Mouse (Mus musculus) cerebellum, postnatal 25 days (tissue): ENCODE measurements around the gene Arih1.

Source experiments
- DNase-seq, 2 experiments: peaks; one replicate each; pipeline ENCODE4 v3.0.0; 2021; ENCODE audit warnings: mixed read lengths in 2 of 2

Arih1 gene

DNA sequence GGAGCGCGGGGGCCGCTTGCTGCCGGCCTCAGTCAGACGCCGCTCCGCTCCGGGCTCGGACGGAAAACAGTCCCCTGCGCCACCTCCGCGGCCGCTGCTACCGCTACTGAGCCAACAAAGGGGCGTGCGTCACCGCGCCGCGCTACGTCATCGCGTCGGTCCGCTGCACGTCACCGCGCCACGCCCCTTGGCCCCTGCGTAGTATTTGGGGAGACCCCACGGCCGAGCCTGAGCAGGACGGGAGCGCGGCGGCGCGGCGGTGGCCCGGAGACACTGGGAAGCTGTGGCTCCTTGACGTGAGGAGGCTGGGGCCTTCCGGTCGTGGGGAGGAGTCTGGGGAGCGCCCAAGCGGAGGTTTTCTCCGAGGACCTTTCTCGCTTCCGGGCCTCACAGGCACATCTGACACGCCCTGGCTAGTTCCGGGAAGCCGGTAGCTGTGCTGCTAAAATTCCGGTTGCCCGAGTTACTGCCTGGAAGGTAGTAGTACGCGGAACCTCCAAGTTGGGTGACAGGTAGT, at the start of gene Arih1:
Arih1 (minus strand) TSS at position 70 of the 517 bp plus-strand sequence.
- DNase-seq = peak; percentile 100

GRCm38 (mm10) chr9:59533889-59534288, 47.5 kb upstream of the Arih1 start:
- DNase-seq = peak; percentile 77 to 83

DNA sequence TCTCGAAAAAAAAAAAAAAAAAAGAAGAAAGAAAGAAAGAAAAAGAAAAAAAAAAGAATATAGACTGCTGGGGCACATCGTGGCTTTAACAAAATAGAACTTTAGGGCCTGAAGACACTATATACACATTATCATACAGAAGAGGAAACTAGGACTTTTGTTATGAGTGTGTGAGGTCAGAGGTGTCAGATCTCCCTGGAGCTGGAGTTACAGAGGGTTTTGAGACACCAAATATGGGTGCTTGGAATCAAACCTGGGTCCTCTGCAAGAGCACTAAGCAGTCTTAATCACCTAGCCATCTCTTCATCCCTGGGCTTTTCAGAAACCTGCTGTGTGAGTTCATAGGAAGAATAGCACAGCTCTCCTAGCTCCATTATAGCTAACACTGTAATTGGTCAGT, 47.0 kb upstream of the Arih1 start:
- DNase-seq = no peak

DNA sequence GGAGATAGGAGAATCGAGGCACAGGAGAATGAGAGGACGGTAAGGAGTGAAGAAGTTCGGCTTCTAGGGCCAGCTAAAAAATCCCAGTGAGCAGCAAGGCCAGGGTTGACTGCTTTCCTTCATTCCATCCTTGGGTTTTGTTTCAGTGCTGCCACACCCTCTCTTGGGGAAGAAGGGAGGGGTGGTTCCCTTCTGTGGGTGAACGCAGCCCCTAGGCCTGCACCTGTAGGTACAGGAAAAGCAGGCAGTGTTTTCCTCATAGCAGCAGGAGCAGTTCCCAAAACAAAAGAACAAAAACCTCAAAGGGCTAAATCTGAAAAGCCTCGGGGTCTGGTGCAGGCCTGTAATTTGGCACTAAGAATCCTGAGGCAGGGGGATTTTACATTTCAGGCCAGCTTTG, 45.2 kb upstream of the Arih1 start:
- DNase-seq = no peak

DNA sequence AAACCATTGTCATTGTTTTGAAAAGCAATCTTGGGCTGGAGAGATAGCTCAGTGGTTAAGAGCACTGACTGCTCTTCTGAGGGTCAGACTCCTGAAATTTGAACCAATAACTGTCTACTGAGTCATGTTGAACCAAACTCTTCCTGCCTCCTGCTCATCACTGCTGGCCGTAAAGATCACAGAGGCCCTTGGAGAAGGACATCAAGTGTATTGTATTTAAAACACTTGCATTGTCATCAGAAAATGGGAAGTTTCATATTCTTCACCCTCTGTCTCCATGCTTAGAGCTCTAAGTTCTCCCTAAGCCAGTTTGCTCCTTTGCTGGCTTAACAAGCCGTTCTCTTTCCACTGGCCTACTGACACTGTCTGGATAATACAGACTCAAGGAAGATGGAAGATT, 41.9 kb upstream of the Arih1 start:
- no peak for DNase-seq

GRCm38 (mm10) chr9:59527580-59527979, 41.2 kb upstream of the Arih1 start:
- DNase-seq = no peak

GRCm38 (mm10) chr9:59526727-59527126, 40.3 kb upstream of the Arih1 start:
- no peak for DNase-seq

- no peak for DNase-seq
Measured at GRCm38 (mm10) chr9:59522906-59523305, 36.5 kb upstream of the Arih1 start.

GRCm38 (mm10) chr9:59519396-59519795, 33.0 kb upstream of the Arih1 start:
- DNase-seq = no peak

- DNase-seq = peak; percentile 61 to 79
Measured at GRCm38 (mm10) chr9:59518976-59519375, 32.6 kb upstream of the Arih1 start.

DNA sequence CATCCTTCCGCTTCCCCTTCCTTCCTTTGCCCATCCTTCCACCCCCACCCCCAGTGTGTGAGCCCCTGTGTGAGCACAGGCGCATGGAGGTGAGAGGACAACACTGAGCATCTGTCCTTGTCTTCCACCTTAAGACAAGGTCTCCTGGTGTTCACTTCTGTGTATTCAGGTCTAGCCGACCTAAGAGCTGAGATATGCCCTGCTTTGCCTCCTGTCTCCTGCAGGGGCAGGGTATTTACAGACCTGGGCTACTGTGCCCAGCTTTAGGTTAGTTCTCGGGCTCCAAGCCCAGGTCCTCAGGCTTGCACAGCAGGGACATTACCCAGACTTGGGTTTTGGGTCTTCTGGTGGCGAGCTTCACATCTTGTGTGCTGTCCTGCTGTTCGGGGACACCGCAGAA, 30.7 kb upstream of the Arih1 start:
- DNase-seq = no peak

DNA sequence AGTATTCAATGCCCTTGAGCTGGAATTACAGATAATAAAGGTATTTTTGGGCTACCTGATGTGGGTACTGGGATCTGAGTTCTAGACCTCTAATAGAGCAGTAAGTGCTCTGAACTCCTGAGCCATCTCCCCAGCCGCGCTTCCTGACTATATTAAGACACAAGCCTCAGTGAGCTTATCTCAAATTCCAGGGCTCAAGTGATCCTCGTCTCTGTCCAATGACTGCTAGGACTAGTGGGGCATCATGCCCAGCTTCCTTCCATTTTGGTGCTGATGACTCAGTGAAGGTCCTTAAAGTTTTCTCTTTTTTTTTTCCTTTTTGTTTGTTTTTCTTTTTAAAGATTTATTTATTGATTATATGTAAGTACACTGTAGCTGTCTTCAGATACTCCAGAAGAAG, 28.7 kb upstream of the Arih1 start:
- DNase-seq = no peak

GRCm38 (mm10) chr9:59512381-59512780, 26.0 kb upstream of the Arih1 start:
- DNase-seq = no peak

GRCm38 (mm10) chr9:59508146-59508545, 21.7 kb upstream of the Arih1 start:
- DNase-seq = no peak

DNA sequence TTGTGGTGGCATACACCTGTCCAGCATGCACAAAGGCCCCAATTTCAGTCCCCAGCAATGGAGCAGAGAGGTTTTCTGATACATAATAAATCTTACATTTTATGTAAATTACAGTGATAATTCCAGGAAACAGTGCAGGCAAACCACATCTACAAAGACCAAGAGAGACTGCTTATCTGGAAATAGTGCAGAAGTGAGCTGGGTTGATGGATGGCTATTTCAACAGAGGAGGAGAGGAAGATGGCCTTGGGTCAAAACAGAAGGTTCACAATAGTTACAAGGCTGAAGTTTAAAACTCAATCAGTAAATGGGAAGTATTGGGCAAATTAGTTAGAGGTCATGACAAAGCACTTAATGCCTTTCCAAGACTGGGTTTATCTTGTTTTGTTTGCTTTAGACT, 913 bp upstream of the Arih1 start:
- no peak for DNase-seq

- DNase-seq = no peak
Measured at GRCm38 (mm10) chr9:59486076-59486518, 321 bp downstream of the Arih1 start.

DNA sequence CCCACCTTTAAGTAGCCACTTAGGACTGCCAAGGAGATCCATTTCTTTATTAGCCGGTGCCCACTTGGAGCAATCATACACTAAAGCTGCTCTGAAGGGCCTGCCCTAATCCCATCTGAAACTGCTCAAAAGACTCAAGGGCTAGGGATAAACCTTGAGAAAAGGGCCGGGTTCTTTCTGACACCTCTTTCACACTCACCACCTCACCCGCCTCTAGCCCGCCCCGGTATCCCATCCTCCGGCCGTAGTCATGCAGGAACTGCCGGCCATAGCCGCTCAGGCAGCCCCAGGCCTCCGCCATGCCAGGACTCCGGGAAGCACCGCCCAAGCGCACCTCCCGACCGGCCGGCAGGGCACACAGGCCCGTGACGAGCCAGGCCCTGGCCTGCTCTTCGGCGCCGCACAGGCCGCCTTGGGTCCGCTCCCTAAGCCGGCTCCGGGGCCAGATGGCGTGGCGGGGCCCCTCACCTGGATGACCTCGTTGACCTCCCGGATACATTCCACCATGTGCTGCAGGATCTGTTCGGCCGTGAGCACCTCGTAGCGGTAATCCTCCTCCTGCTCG, 825 bp downstream of the Arih1 start:
- DNase-seq = peak; percentile 77 to 80

GRCm38 (mm10) chr9:59484760-59485159, 1.7 kb downstream of the Arih1 start:
- DNase-seq = no peak

GRCm38 (mm10) chr9:59482419-59482818, 4.0 kb downstream of the Arih1 start:
- DNase-seq = peak; percentile 28 to 55

DNA sequence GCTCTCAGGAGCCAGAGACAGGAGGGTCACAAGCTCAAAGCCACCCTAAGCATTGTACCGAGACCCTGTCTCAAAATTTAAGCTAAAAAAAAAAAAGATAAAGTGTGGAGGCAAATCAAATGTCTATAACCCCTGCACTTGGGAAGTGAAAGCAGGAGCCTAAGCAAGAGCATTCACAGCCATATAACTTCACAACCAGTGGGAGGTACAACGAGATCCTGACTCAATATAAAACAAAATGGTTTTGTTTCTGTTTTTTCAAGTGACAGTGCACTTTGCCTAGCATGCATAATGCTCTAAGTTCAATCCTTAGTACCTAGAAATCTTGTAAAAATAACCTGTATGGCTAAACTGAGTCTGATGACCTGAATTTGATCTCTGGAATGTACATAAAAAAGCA, 9.8 kb downstream of the Arih1 start:
- no peak for DNase-seq

GRCm38 (mm10) chr9:59474838-59475237, 11.6 kb downstream of the Arih1 start:
- DNase-seq = no peak

- no peak for DNase-seq
Measured at GRCm38 (mm10) chr9:59473171-59473570, 13.2 kb downstream of the Arih1 start.

DNA sequence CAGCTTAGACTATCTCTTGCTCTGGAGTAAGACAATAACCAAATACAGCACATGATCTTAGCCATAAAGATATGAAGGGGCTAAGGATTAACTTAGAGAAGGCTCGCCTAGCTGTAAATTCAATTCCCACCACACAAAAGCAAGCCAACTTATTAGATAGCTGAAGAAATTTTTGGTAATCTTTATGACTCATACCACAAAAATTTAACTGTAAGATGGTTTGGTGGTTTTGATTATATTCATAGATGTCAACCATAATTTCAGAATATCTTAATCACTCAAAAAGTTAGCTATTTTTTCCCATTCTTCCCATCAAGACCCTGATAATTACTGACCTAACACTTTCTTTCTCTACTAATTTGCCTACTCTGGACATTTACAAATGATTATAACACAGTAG, 17.0 kb downstream of the Arih1 start:
- DNase-seq = no peak

DNA sequence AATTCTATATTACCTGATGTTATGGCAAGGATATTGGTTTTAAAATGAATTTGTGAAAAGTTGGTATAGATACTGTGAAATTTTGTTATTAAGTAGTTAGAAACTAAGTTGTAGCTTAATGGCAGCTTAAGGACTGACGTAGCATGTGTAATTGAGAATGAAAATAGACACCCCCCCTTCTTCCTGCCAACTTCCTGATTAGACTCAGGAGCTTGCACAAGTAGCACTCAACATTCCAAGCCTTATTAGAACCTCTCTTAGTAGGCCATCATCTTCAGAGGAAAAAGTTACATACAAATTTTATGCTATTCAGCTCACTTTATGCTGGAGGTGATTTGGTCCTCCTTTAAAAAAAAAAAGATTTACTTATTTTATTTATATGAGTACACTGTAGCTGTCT, 22.1 kb downstream of the Arih1 start:
- no peak for DNase-seq

- DNase-seq = peak in 1 of 2 experiments; percentile 24
Measured at GRCm38 (mm10) chr9:59458997-59459510, 27.4 kb downstream of the Arih1 start.
